Mouse (Mus musculus): ENCODE results near the gene Notch4.

Gene Notch4

GRCm38 (mm10) chr17:34572361-34572760 is 8.3 kb downstream of the Notch4 start:
- no peak for DNase-seq

GRCm38 (mm10) chr17:34576577-34576976 is 12.5 kb downstream of the Notch4 start:
- no peak for DNase-seq

- DNase-seq, result no peak
These were observed 14.0 kb downstream of the Notch4 start for GRCm38 (mm10) chr17:34578070-34578469.

- peak in 1 of 2 experiments; percentile 33 for DNase-seq
These were observed 18.5 kb downstream of the Notch4 start for GRCm38 (mm10) chr17:34582528-34582927.

GRCm38 (mm10) chr17:34583397-34583796 is 19.3 kb downstream of the Notch4 start:
- DNase-seq, result peak in 1 of 2 experiments; percentile 51

- no peak for DNase-seq
These were observed 19.8 kb downstream of the Notch4 start for GRCm38 (mm10) chr17:34583819-34584218.

GRCm38 (mm10) chr17:34585121-34585520 is 21.1 kb downstream of the Notch4 start:
- no peak for DNase-seq

GRCm38 (mm10) chr17:34585877-34586771 is 22.1 kb downstream of the Notch4 start:
- DNase-seq, result peak in 1 of 2 experiments; percentile 41

- peak; percentile 93 to 94 for DNase-seq
These were observed 22.8 kb downstream of the Notch4 start for GRCm38 (mm10) chr17:34586796-34587422.

- DNase-seq, result peak; percentile 97 to 99
These were observed 23.3 kb downstream of the Notch4 start for GRCm38 (mm10) chr17:34587423-34587811.

- DNase-seq, result no peak
These were observed 23.7 kb downstream of the Notch4 start for GRCm38 (mm10) chr17:34587814-34588213.

GRCm38 (mm10) chr17:34588767-34589166 is 24.7 kb downstream of the Notch4 start:
- no peak for DNase-seq

GRCm38 (mm10) chr17:34589206-34589605 is 25.1 kb downstream of the Notch4 start:
- DNase-seq, result peak in 1 of 2 experiments; percentile 31

GRCm38 (mm10) chr17:34589681-34590101 is 25.6 kb downstream of the Notch4 start, which contains the start of gene Gpsm3:
Gene Gpsm3, plus strand, starts transcription at chr17:34589806.
- peak; percentile 63 to 82 for DNase-seq

GRCm38 (mm10) chr17:34590154-34590987 is 26.3 kb downstream of the Notch4 start:
- DNase-seq, result peak in 1 of 2 experiments; percentile 52

- DNase-seq, result peak in 1 of 2 experiments; percentile 75
These were observed 27.2 kb downstream of the Notch4 start, which contains the start of gene Pbx2 for GRCm38 (mm10) chr17:34591029-34591993. Gene Pbx2, plus strand, starts transcription at chr17:34591266.

GRCm38 (mm10) chr17:34591994-34592375 is 27.9 kb downstream of the Notch4 start:
- DNase-seq, result peak; percentile 96 to 97

GRCm38 (mm10) chr17:34592581-34593549 is 28.8 kb downstream of the Notch4 start:
- peak; percentile 58 to 67 for DNase-seq

- peak in 1 of 2 experiments; percentile 54 for DNase-seq
These were observed 29.9 kb downstream of the Notch4 start for GRCm38 (mm10) chr17:34593752-34594525.

Measured in kidney, postnatal 25 days (tissue).